Mouse (Mus musculus) liver, embryonic 11.5 days (tissue): ENCODE results near the gene Khnyn. TPM values are rescaled to one million over a fixed set of nuclear protein-coding genes. Genes with fewer than 3 reads are reported as not detected.

ENCODE experiments used
- ATAC-seq: fragments of 200-750 bp; cut with Nextera tagmentation; replicated peaks from 2 replicates; pipeline ENCODE4 v1.8.0; 2017; ENCODE audit warnings: moderate number of reproducible peaks, mild to moderate bottlenecking, moderate TSS enrichment, moderate library complexity; ENCODE audit not compliant: low FRiP score
- DNase-seq: peaks from one replicate; pipeline ENCODE4 v3.0.0-alpha.2; 2017; ENCODE audit warnings: low spot score
- H3K27ac ChIP-seq: fragments of 300-500 bp; sonication (generic); 2 replicates; pipeline ENCODE4 v1.5.1; 2014; ENCODE audit warnings: mild to moderate bottlenecking, low read depth, low read length, control low read depth
- H3K27me3 ChIP-seq: fragments of 300-500 bp; sonication (generic); replicated peaks from 2 replicates; pipeline ENCODE4 v1.6.1; 2014; ENCODE audit warnings: low read length, mixed read lengths; ENCODE audit not compliant: control insufficient read depth, insufficient read depth
- H3K36me3 ChIP-seq: fragments of 300-500 bp; sonication (generic); 2 replicates; pipeline ENCODE4 v1.6.1; 2014; ENCODE audit warnings: mild to moderate bottlenecking, low read length, moderate library complexity, mixed read lengths; ENCODE audit not compliant: control insufficient read depth, insufficient read depth
- H3K4me1 ChIP-seq: fragments of 300-500 bp; sonication (generic); replicated peaks from 2 replicates; pipeline ENCODE4 v1.6.1; 2014; ENCODE audit warnings: low read length, mixed read lengths; ENCODE audit not compliant: control insufficient read depth, insufficient read depth
- H3K4me2 ChIP-seq: fragments of 300-500 bp; sonication (generic); 2 replicates; pipeline ENCODE4 v1.6.1; 2014; ENCODE audit warnings: mild to moderate bottlenecking, control low read depth, moderate library complexity
- H3K4me3 ChIP-seq: fragments of 300-500 bp; sonication (generic); 2 replicates; pipeline ENCODE4 v1.5.1; 2014; ENCODE audit warnings: low read depth, low read length, control low read depth
- H3K9ac ChIP-seq: fragments of 300-500 bp; sonication (generic); 2 replicates; pipeline ENCODE4 v1.6.1; 2014; ENCODE audit warnings: low read depth, low read length, control low read depth
- H3K9me3 ChIP-seq: fragments of 300-500 bp; sonication (generic); 2 replicates; pipeline ENCODE4 v1.6.1; 2016; ENCODE audit warnings: low read length, inconsistent platforms, mixed read lengths; ENCODE audit not compliant: control insufficient read depth
- WGBS: fragments of 180-500 bp; shearing (Covaris S2); extraction: QIAGEN DNeasy Blood & Tissue Kit; methylation state at CpG from one replicate; pipeline ENCODE4 v1.1.7; 2014; 5-methylcytosine and 5-hydroxymethylcytosine counted together
- polyA plus RNA-seq: library from polyadenylated mRNA; unstranded; fragments of >200 nt; fragmentation: Nextera tagmentation; extraction: Ambion mirVana; gene quantifications from 2 replicates; pipeline ENCODE4 v1.2.1, GENCODE M21; 2014

Khnyn gene
- polyA plus RNA-seq, 1 experiment from 2014 or later = 12.6 TPM

DNA sequence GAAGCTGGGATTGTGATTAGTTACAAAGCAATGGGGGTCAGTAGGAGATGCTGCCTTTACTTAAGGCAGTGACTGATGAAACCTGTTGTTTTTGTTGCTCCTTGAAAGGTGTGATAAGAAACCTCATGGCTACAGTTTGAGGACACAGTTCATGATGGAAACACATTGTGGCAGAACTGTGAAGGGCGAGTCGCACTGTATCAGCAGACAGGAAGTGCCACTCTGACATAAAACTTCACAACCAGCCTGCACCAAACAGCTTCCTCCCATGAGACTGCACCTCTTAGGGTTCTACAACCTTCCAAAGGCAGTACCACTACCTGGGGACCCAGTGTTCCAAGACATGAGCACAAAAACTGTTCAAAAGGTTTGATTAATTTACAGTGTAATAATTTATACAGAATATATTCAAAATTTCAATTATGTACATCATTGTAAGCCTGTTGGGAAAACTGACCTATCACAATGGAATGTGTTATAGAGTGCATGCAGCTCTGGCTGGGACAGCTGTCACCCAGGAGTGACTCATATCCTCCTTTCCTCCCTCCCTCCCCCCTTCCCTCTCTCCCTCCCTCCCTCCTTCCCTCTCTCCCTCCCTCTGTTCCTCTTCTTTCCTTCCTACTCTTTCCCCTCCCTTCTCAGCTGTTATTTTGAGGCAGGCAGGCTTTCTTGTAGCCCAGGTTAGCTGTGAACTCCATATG, 61.7 kb downstream of the Khnyn start:
- DNase-seq = no peak
- H3K27ac ChIP-seq = no peak overlapping the region

More for the DNA sequence above, 61.7 kb downstream of the Khnyn start:
- Histone ChIP-seq H3K36me3 (no peaks in the 10 kb centered on the region), H3K9ac (no peak overlapping the region), H3K4me3 (no peak overlapping the region), H3K4me2 (no peak overlapping the region), H3K9me3 (no peaks in the 10 kb centered on the region), H3K27me3 (no peaks in the 10 kb centered on the region), H3K4me1 (no peaks in the 10 kb centered on the region)
- ATAC-seq = no peak
- 28% methylated on average over 2 of the region's 2 CpGs for WGBS

Other genes with a start within 250 kb of the Khnyn start
- gene Ipo4, start 249.0 kb upstream of the Khnyn start, polyA plus RNA-seq = 90.1 and 92.1 TPM in 2 replicates
- gene Gm49378, start 247.1 kb upstream of the Khnyn start, polyA plus RNA-seq = 2.7 and 2.8 TPM in 2 replicates
- gene Tm9sf1, start 241.1 kb upstream of the Khnyn start, polyA plus RNA-seq = 79.8 and 83.8 TPM in 2 replicates
- gene Tssk4, start 234.8 kb upstream of the Khnyn start, polyA plus RNA-seq = 0.47 and 0.49 TPM in 2 replicates
- 40.2 and 43.8 TPM in 2 replicates for gene Mdp1, start 224.4 kb upstream of the Khnyn start, polyA plus RNA-seq
- gene Gmpr2, start 213.0 kb upstream of the Khnyn start, polyA plus RNA-seq = 54.9 and 58.0 TPM in 2 replicates
- 489 and 507 TPM in 2 replicates for gene Nedd8, start 212.8 kb upstream of the Khnyn start, polyA plus RNA-seq
- gene Tinf2, start 203.1 kb upstream of the Khnyn start, polyA plus RNA-seq = 42.3 and 44.9 TPM in 2 replicates
- gene Tgm1, start 171.0 kb upstream of the Khnyn start, polyA plus RNA-seq = 3.0 and 3.3 TPM in 2 replicates
- gene Rabggta, start 162.7 kb upstream of the Khnyn start, polyA plus RNA-seq = 22.8 and 24.0 TPM in 2 replicates
- gene Dhrs1, start 139.3 kb upstream of the Khnyn start, polyA plus RNA-seq = 48.8 and 53.9 TPM in 2 replicates
- 70.6 and 76.1 TPM in 2 replicates for gene Nop9, start 139.3 kb upstream of the Khnyn start, polyA plus RNA-seq
- 8.9 and 9.1 TPM in 2 replicates for gene Cideb, start 126.5 kb upstream of the Khnyn start, polyA plus RNA-seq
- gene Ltb4r2, start 123.5 kb upstream of the Khnyn start, polyA plus RNA-seq = 1.5 and 1.8 TPM in 2 replicates
- 1.6 and 1.9 TPM in 2 replicates for gene Ltb4r1, start 119.0 kb upstream of the Khnyn start, polyA plus RNA-seq
- 3.9 and 4.8 TPM in 2 replicates for gene Adcy4, start 100.9 kb upstream of the Khnyn start, polyA plus RNA-seq
- 51.6 and 52.1 TPM in 2 replicates for gene Ripk3, start 96.1 kb upstream of the Khnyn start, polyA plus RNA-seq
- 15.1 and 15.3 TPM in 2 replicates for gene Nfatc4, start 61.8 kb upstream of the Khnyn start, polyA plus RNA-seq
- 12.0 and 12.2 TPM in 2 replicates for gene Nynrin, start 30.9 kb upstream of the Khnyn start, polyA plus RNA-seq
- gene Cbln3, start 555 bp upstream of the Khnyn start, polyA plus RNA-seq = 0.47 and 0.60 TPM in 2 replicates
- gene Sdr39u1, start 15.3 kb downstream of the Khnyn start, polyA plus RNA-seq = 24.3 and 30.5 TPM in 2 replicates
- gene Cma1, start 59.7 kb downstream of the Khnyn start, polyA plus RNA-seq = not detected in 2 replicates
- not detected in 2 replicates for gene Cma2, start 66.0 kb downstream of the Khnyn start, polyA plus RNA-seq
- not detected in 2 replicates for gene Mcpt1, start 133.0 kb downstream of the Khnyn start, polyA plus RNA-seq
- not detected in 2 replicates for gene Mcpt9, start 145.5 kb downstream of the Khnyn start, polyA plus RNA-seq
- not detected in 2 replicates for gene Mcpt2, start 157.1 kb downstream of the Khnyn start, polyA plus RNA-seq
- not detected in 2 replicates for gene Mcpt4, start 177.4 kb downstream of the Khnyn start, polyA plus RNA-seq
- not detected in 2 replicates for gene Mcpt8, start 200.3 kb downstream of the Khnyn start, polyA plus RNA-seq
- gene Ctsg, start 217.6 kb downstream of the Khnyn start, polyA plus RNA-seq = 0.36 and 1.3 TPM in 2 replicates
- not detected in 2 replicates for gene Gzme, start 235.7 kb downstream of the Khnyn start, polyA plus RNA-seq
- not detected in 2 replicates for gene Gzmd, start 247.7 kb downstream of the Khnyn start, polyA plus RNA-seq